Mouse (Mus musculus): ENCODE results near the gene Hebp1. TPM values are rescaled to one million over a fixed set of nuclear protein-coding genes. Genes with fewer than 3 reads are reported as not detected.

Gene Hebp1
- total RNA-seq, 2 experiments from 2014 or later, result 14.6 to 19.7 TPM

GRCm38 (mm10) chr6:135200122-135200957, 2.5 kb upstream of the Hebp1 start:
- intact Hi-C loops (cut with DNase I), result no loop called here
- DNase-seq, result no peak

DNA sequence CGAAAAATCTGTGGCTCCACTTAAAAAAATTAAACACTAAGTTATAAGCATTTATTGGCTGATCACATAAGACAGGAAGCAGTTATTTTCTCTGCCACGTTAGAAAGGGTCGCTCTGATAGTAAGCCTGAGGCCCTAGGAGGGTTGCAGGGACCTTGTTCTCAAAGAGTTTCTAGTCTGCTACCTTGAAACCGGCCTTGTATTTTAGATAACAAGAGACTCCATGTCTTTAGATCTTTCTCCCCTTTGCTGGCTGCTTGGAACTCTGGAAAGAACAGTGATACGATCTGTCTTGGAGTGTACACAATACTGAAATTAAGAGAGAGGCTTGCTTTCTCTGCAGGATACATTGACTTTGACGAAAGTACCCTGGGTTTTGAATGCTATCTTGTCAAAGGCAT, 904 bp upstream of the Hebp1 start:
- no peak for DNase-seq
- intact Hi-C loops (cut with DNase I), result no loop called here

GRCm38 (mm10) chr6:135197446-135197845, 376 bp downstream of the Hebp1 start:
- intact Hi-C loops (cut with DNase I), result no loop called here

DNA sequence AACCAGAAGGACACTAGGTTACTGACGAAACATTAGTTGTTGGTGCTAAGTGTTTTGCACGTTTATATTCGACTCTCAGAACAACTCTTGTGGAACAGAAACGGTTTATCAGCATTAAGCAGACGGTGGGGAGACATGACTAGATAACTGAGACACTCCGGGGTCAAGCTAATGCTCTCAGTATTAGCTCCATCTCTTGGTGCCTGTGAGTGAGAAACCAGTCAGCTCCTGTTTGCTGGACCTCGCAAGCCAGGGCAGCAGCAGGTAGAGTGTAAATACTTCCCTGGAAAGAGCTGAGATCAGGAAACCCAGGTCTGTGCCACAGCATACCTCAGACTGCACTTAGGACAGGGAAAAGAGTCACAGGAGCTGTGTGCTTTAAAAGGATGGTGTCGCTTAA, 1.1 kb downstream of the Hebp1 start:
- no peak for DNase-seq
- intact Hi-C loops (cut with DNase I), result no loop called here

More at GRCm38 (mm10) chr6:135197446-135197845, 376 bp downstream of the Hebp1 start:
- no peak for DNase-seq

DNA sequence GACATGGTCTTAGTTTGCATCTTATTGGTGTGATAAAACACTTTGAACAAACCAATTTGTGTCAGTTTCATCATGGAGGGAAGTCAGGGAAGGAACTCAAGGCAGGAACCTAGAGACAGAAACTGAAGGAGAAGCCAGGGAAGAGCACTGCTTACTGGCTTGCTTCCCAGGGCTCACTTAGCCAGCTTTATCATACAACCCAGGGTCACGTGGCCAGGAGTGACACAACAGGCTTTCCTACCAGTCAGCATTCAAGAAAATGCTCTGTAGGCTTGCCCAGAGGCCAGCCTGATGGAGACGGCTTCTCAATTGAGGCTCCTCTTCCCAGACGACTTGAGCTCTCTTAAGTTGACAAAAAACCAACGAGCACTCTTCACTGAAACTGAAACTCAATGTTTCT, 2.9 kb downstream of the Hebp1 start:
- DNase-seq, result no peak
- intact Hi-C loops (cut with DNase I), result no loop called here

GRCm38 (mm10) chr6:135193733-135194132, 4.1 kb downstream of the Hebp1 start:
- intact Hi-C loops (cut with DNase I), result no loop called here
- DNase-seq, result no peak

DNA sequence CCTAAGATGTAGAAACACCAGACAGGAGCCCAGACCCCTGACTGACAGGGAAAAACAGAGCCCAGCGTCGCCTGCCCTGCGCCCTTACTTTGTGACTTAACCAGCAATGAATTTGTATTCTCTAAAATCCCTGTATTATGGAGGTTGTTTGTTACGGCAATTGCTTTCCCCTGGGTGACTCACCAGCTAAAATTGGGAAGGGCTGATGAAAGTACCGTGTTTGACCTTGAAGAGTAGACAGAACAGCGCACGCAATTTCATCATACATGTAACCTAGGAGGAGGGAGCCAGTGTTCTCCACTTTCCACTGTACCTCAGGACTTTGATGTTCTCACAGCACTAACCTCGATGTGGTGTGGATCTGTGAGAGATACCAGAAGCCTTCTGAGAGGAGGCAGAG, 4.8 kb downstream of the Hebp1 start:
- intact Hi-C loops (cut with DNase I), result no loop called here
- DNase-seq, result no peak

DNA sequence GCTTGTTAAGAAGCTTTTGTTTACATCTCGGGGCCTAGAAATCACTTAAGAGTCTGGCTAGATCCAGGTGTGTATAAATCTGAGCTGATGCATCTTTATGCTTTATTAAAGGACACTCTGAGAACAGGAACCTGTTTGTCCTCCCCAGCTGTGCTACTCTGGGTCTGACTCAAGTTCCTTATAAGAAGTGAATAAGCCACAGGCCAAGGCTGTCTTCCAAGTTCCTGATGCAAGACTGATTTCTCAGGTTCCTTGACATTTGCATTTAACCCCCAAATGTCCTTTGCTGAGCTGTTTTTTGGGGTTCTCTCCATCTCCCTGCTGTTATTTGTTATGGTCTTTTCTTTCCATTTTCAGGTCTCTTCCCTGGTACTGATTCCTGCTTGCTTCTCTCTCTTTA, 5.9 kb downstream of the Hebp1 start:
- intact Hi-C loops (cut with DNase I), result no loop called here
- DNase-seq, result no peak

GRCm38 (mm10) chr6:135190122-135190521, 7.7 kb downstream of the Hebp1 start:
- DNase-seq, result no peak
- intact Hi-C loops (cut with DNase I), result no loop called here

GRCm38 (mm10) chr6:135188629-135189028, 9.2 kb downstream of the Hebp1 start:
- intact Hi-C loops (cut with DNase I), result no loop called here
- no peak for DNase-seq

DNA sequence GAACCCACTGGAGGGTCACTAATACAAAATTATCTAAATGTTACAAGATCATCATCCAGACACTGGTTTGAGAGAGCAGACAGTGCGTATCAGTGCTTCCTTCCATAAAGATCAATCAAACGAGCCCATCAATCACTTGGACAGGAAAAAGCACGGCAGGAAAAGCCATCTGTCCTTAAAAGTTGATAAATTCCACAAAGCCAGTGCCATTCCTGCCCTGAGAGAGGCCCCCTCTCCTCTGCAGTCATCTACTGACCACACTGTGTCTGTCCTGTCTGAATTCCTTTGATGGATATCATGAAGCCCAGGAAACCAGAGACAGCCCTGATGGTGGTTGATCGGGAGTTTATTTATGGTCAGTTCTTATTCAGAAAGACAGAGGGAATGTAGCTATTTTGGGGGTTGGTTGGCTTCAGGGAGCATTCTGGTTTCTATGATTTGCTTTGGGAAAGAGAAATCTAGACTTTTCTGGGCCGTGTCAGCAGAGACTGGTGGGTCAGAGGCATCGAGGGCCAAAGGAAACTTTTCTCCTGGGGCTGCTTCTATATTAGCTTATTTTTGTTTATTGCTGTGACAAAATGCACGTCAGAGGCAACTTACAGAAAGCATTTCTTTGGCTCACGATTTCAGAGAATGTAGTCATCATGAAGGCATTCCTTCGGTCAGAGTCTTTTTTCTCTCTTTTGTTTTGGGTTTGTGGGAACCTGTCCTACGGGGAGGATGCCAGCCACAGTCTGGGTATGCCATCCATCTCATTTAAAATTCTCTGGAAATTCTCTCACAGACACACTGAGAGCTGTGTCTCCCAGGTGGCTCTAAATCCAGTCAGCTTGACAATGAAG, 10.5 kb downstream of the Hebp1 start:
- intact Hi-C loops (cut with DNase I), result no loop called here
- no peak for DNase-seq

DNA sequence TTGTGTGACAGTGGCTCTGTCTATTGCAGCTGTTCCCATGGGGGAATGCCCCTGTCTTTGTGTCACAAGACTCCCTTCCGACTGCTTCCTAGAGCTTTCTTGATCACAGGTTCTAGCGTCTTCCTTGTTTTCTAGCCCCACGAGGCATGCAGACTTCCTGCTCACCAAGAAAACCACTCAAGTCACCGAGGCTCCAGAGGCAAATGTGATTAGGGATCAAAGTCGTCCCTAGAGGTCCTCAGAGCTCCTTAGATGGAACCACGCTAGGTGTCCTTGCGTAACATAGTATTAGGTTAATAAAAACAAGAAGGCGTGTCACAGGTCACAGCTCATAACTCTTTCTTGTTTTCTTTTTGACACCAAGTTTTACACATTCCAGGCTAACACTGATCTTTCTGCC, 13.9 kb downstream of the Hebp1 start:
- intact Hi-C loops (cut with DNase I), result no loop called here
- DNase-seq, result no peak

DNA sequence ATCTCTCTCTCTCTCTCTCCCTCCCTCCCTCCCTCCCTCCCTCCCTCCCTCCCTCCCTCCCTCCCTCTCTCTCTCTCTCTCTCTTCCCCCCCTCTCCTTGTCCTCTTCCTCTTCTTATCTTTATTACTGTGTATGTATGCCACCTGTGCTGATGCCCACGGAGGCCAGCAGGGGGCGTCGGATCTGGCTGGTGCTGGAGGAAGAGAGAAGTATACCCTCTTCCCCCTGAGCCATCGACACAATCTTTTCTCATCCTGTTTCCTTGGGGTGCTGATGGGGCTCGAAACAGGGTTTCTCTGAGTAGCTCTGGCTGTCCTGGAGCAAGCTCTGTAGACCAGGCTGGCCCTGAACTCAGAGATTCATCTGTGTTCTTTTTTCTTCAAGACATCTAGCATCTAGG, 14.9 kb downstream of the Hebp1 start:
- intact Hi-C loops (cut with DNase I), result no loop called here
- DNase-seq, result no peak

- DNase-seq, result no peak
- intact Hi-C loops (cut with DNase I), result no loop called here
Observed at GRCm38 (mm10) chr6:135178599-135178998, 19.2 kb downstream of the Hebp1 start.

GRCm38 (mm10) chr6:135177271-135177670, 20.6 kb downstream of the Hebp1 start:
- intact Hi-C loops (cut with DNase I), result no loop called here
- no peak for DNase-seq

DNA sequence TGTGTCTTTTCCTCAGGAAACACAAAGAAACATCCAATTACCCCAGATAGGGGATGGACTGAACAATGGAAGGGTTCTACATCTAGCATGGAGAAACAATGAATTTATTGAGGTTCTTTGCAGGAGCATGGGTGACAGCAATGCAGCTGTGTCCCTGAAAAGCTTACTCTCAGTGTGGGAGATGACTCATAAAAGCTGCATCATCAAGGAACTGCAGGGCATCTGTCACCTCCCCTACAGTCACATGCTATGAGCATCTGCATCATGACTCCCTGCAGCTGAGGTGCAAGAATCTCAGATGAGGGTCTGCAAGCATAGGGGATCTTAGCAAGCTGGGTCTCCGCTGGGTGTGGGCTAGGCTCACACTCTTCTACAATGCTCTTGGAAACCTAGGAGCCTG, 22.8 kb downstream of the Hebp1 start:
- DNase-seq, result no peak
- intact Hi-C loops (cut with DNase I), result no loop called here

- intact Hi-C loops (cut with DNase I), result no loop called here
- no peak for DNase-seq
Observed at GRCm38 (mm10) chr6:135171736-135172135, 26.1 kb downstream of the Hebp1 start.

- intact Hi-C loops (cut with DNase I), result no loop called here
- DNase-seq, result no peak
Observed at GRCm38 (mm10) chr6:135169246-135169645, 28.6 kb downstream of the Hebp1 start.

DNA sequence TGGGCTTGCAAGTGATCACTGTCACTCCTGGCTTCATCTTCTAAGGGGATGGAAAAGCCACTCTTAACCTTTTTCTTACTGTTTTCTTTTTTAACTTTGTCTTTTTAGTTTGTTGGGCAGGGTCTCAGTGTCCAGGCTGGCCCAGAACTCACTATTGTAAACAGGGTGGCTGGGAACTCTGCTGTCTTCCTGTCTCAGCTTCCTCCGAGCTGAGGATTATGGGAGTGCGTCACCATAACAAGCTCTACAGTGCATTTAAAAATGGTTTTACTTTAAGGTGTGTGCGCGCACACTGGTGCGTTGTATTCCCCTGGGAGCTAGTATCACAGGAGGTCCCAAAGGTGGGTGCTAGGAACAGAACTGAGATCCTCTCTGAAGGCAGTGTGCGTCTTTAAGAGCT, 29.4 kb downstream of the Hebp1 start:
- intact Hi-C loops (cut with DNase I), result no loop called here
- DNase-seq, result no peak

- intact Hi-C loops (cut with DNase I), result no loop called here
- peak; percentile 91 for DNase-seq
Observed at GRCm38 (mm10) chr6:135167380-135168311, 30.2 kb downstream of the Hebp1 start.

- intact Hi-C loops (cut with DNase I), result no loop called here
- DNase-seq, result no peak
Observed at GRCm38 (mm10) chr6:135166712-135167111, 31.1 kb downstream of the Hebp1 start.

Data from left cerebral cortex, postnatal 4 days (tissue).